Mouse (Mus musculus) megakaryocyte, adult 5-6 weeks (primary cell): ENCODE measurements around the gene Olfr1295. TPM values are rescaled to one million over a fixed set of nuclear protein-coding genes. Genes with fewer than 3 reads are reported as not detected.

Source experiments
- ATAC-seq: 2 replicates; pipeline ENCODE4 v1.8.0; 2016; ENCODE audit warnings: mild to moderate bottlenecking, inconsistent platforms; ENCODE audit not compliant: poor library complexity, severe bottlenecking
- total RNA-seq, 2 experiments: library from RNA; stranded (forward) in 1 of 2; stranded (reverse) in 1 of 2; fragments of 153-499, 151-499 nt in 1 of 2; fragments of 221-1000, 200-1000 nt in 1 of 2; gene quantifications; 2 replicates each; pipeline versions ENCODE4 v1.2.3 to v1.2.4; 2015 to 2017

Gene Olfr1295
- total RNA-seq (2015) (not detected in 2 replicates), total RNA-seq (2017) (not detected in 2 replicates)

DNA sequence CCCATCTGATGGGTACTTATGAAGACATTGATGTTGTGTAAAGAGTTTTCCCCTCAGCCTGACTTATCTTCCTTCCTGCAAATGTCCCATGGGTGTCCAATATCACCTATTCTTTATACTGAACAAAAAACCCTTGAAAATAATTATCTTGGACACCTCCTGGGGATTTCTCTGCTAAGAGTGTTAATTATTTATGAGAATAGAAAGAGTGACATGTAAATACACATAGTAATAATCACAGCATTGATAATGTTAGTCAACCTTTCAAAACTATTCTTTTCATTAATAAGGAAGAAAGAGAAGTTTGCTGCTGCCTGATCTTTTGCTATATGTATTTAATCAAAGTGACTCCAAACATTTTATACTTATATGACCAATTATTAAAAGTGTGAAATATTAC lies at the start of gene Olfr1295:
TSS of gene Olfr1295 (minus strand) at position 101 of the 400 bp plus-strand sequence.
- no peak for ATAC-seq

DNA sequence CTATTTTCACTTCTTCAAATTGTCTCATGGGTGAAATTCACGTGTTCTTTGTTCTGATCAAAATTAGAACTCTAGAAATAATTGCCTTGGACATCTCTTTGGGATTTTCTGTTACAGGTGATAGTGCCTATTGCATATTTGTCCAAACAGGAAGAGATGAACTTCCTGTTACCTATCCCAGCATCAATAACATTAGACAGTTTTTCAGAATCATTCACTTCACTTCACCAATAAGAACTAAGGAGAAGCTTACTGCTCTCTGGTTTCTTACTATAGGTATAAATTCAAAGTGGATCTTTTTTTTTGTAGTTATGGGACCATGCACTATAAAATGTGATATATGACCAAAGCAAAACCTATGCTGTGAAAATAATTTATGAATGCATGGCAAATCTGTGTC lies 29.3 kb downstream of the Olfr1295 start, which contains the start of gene Olfr1294:
TSS of gene Olfr1294 (minus strand) at position 101 of the 400 bp plus-strand sequence.
- no peak for ATAC-seq

DNA sequence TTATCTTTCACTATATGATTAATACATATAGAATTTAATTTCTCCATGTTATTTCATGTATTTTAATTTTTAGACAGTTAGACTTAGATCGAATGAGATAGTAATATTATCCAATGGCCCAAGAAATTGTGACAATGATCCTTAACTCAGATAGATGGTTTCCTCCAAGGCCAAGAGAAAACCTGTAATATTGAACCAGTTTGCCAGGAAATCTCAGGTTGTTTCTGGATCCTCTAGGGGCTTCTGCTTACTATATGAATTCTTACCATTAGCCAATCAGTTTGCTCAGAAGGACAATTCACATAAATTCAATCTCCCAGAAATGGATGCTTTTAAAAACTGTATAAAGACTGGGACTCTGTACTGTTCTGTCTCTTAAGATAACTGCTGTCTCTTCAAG lies 44.6 kb downstream of the Olfr1295 start, which contains the start of gene Olfr1293-ps:
TSS of gene Olfr1293-ps (plus strand) at position 301 of the 400 bp plus-strand sequence.
- no peak for ATAC-seq

DNA sequence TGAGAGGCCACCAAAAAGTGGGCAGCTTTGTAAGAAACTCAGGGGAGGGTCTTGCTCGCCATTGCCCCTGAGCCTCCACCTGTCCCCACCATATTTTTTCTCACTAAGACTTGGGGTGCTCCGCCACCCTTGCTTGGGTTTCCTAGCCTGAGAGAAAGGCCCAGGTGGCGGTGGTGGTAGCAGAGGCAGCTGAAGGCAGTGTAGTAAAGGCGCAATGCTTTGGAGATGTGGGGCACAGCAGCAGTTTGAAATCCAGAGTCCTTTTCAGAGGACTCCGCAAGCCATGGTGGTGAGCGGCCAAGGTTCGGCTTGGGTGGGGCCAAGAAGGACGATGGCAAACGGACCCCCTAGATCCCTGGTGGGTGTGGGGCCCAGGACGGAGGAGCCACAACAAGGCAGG lies 52.0 kb downstream of the Olfr1295 start:
- ATAC-seq: no peak

Other genes with a start within 250 kb of the Olfr1295 start
- gene Olfr1281, start 243.2 kb downstream of the Olfr1295 start, total RNA-seq (2015): not detected in 2 replicates
- not detected in 2 replicates for gene Olfr1281, start 243.2 kb downstream of the Olfr1295 start, total RNA-seq (2017)
- gene Olfr1282, start 233.6 kb downstream of the Olfr1295 start, total RNA-seq (2015): not detected in 2 replicates
- gene Olfr1282, start 233.6 kb downstream of the Olfr1295 start, total RNA-seq (2017): not detected in 2 replicates
- not detected in 2 replicates for gene Olfr1283, start 202.9 kb downstream of the Olfr1295 start, total RNA-seq (2015)
- gene Olfr1283, start 202.9 kb downstream of the Olfr1295 start, total RNA-seq (2017): not detected in 2 replicates
- not detected in 2 replicates for gene Olfr1284, start 194.2 kb downstream of the Olfr1295 start, total RNA-seq (2015)
- gene Olfr1284, start 194.2 kb downstream of the Olfr1295 start, total RNA-seq (2017): not detected in 2 replicates
- not detected in 2 replicates for gene Olfr1286, start 146.6 kb downstream of the Olfr1295 start, total RNA-seq (2015)
- 0.18 TPM in 1 of 2 replicates, not detected in the other for gene Olfr1286, start 146.6 kb downstream of the Olfr1295 start, total RNA-seq (2017)
- gene Olfr1287, start 120.5 kb downstream of the Olfr1295 start, total RNA-seq (2015): not detected in 2 replicates
- not detected in 2 replicates for gene Olfr1287, start 120.5 kb downstream of the Olfr1295 start, total RNA-seq (2017)
- not detected in 2 replicates for gene Olfr1288, start 95.6 kb downstream of the Olfr1295 start, total RNA-seq (2015)
- gene Olfr1288, start 95.6 kb downstream of the Olfr1295 start, total RNA-seq (2017): not detected in 2 replicates
- gene Olfr1289, start 88.9 kb downstream of the Olfr1295 start, total RNA-seq (2015): not detected in 2 replicates
- not detected in 2 replicates for gene Olfr1289, start 88.9 kb downstream of the Olfr1295 start, total RNA-seq (2017)
- gene Olfr1290, start 75.9 kb downstream of the Olfr1295 start, total RNA-seq (2015): not detected in 2 replicates
- gene Olfr1290, start 75.9 kb downstream of the Olfr1295 start, total RNA-seq (2017): not detected in 2 replicates
- gene Olfr1291-ps1, start 72.5 kb downstream of the Olfr1295 start, total RNA-seq (2015): not detected in 2 replicates
- gene Olfr1291-ps1, start 72.5 kb downstream of the Olfr1295 start, total RNA-seq (2017): not detected in 2 replicates
- gene Olfr1293-ps, start 44.5 kb downstream of the Olfr1295 start, total RNA-seq (2015): not detected in 2 replicates
- gene Olfr1293-ps, start 44.5 kb downstream of the Olfr1295 start, total RNA-seq (2017): not detected in 2 replicates
- not detected in 2 replicates for gene Olfr1294, start 29.4 kb downstream of the Olfr1295 start, total RNA-seq (2015)
- gene Olfr1294, start 29.4 kb downstream of the Olfr1295 start, total RNA-seq (2017): not detected in 2 replicates
- not detected in 2 replicates for gene Olfr1297, start 56.8 kb upstream of the Olfr1295 start, total RNA-seq (2015)
- not detected in 2 replicates for gene Olfr1297, start 56.8 kb upstream of the Olfr1295 start, total RNA-seq (2017)
- gene Olfr1298, start 79.5 kb upstream of the Olfr1295 start, total RNA-seq (2015): not detected in 2 replicates
- gene Olfr1298, start 79.5 kb upstream of the Olfr1295 start, total RNA-seq (2017): not detected in 2 replicates
- not detected in 2 replicates for gene Olfr1299, start 91.7 kb upstream of the Olfr1295 start, total RNA-seq (2015)
- gene Olfr1299, start 91.7 kb upstream of the Olfr1295 start, total RNA-seq (2017): not detected in 2 replicates
- gene Olfr1301, start 181.3 kb upstream of the Olfr1295 start, total RNA-seq (2015): not detected in 2 replicates
- not detected in 2 replicates for gene Olfr1301, start 181.3 kb upstream of the Olfr1295 start, total RNA-seq (2017)
- not detected in 2 replicates for gene Olfr1302, start 207.7 kb upstream of the Olfr1295 start, total RNA-seq (2015)
- not detected in 2 replicates for gene Olfr1302, start 207.7 kb upstream of the Olfr1295 start, total RNA-seq (2017)